Mouse (Mus musculus): ENCODE results near the gene Prrc2b. TPM values are rescaled to one million over a fixed set of nuclear protein-coding genes. Genes with fewer than 3 reads are reported as not detected.

Gene Prrc2b
- total RNA-seq, 4 experiments from 2014 or later: 248 to 277 (median 262) TPM

- DNase-seq (ENCODE audit: low spot score in 2 of 2): no peak
These were observed 70.7 kb downstream of the Prrc2b start for GRCm38 (mm10) chr2:32221577-32221976.

GRCm38 (mm10) chr2:32222057-32222456 lies 71.2 kb downstream of the Prrc2b start:
- DNase-seq (ENCODE audit: low spot score in 2 of 2): no peak

GRCm38 (mm10) chr2:32235433-32235832 lies 84.6 kb downstream of the Prrc2b start:
- no peak for DNase-seq (ENCODE audit: low spot score in 2 of 2)

GRCm38 (mm10) chr2:32235886-32236759 lies 85.2 kb downstream of the Prrc2b start, which contains the start of gene Pomt1:
Gene Pomt1 (plus strand): TSS chr2:32236590.
- DNase-seq (ENCODE audit: low spot score in 2 of 2): peak; percentile 84 to 89

GRCm38 (mm10) chr2:32236760-32237487 lies 86.0 kb downstream of the Prrc2b start:
- DNase-seq (ENCODE audit: low spot score in 2 of 2): no peak

- DNase-seq (ENCODE audit: low spot score in 2 of 2): no peak
These were observed 86.7 kb downstream of the Prrc2b start for GRCm38 (mm10) chr2:32237571-32237970.

- DNase-seq (ENCODE audit: low spot score in 2 of 2): no peak
These were observed 88.0 kb downstream of the Prrc2b start for GRCm38 (mm10) chr2:32238708-32239435.

- DNase-seq (ENCODE audit: low spot score in 2 of 2): no peak
These were observed 89.7 kb downstream of the Prrc2b start for GRCm38 (mm10) chr2:32240591-32240990.

GRCm38 (mm10) chr2:32242986-32243385 lies 92.1 kb downstream of the Prrc2b start:
- DNase-seq (ENCODE audit: low spot score in 2 of 2): no peak

- DNase-seq (ENCODE audit: low spot score in 2 of 2): no peak
These were observed 95.9 kb downstream of the Prrc2b start for GRCm38 (mm10) chr2:32246741-32247140.

GRCm38 (mm10) chr2:32248377-32249361 lies 97.8 kb downstream of the Prrc2b start:
- DNase-seq (ENCODE audit: low spot score in 2 of 2): no peak

GRCm38 (mm10) chr2:32251791-32252527 lies 101.1 kb downstream of the Prrc2b start:
- no peak for DNase-seq (ENCODE audit: low spot score in 2 of 2)

- DNase-seq (ENCODE audit: low spot score in 2 of 2): no peak
These were observed 101.8 kb downstream of the Prrc2b start for GRCm38 (mm10) chr2:32252658-32253057.

- no peak for DNase-seq (ENCODE audit: low spot score in 2 of 2)
These were observed 102.5 kb downstream of the Prrc2b start for GRCm38 (mm10) chr2:32253352-32253751.

- DNase-seq (ENCODE audit: low spot score in 2 of 2): no peak
These were observed 103.7 kb downstream of the Prrc2b start for GRCm38 (mm10) chr2:32254563-32254962.

GRCm38 (mm10) chr2:32256273-32256672 lies 105.4 kb downstream of the Prrc2b start:
- DNase-seq (ENCODE audit: low spot score in 2 of 2): no peak

GRCm38 (mm10) chr2:32258887-32259533 lies 108.1 kb downstream of the Prrc2b start:
- DNase-seq (ENCODE audit: low spot score in 2 of 2): no peak

- DNase-seq (ENCODE audit: low spot score in 2 of 2): peak; percentile 79 to 91
These were observed 109.0 kb downstream of the Prrc2b start, which contains the start of gene Uck1 for GRCm38 (mm10) chr2:32259657-32260417. Gene Uck1 (minus strand): TSS chr2:32260159.
